Mouse (Mus musculus): ENCODE results near the gene Tnfrsf1b. TPM values are rescaled to one million over a fixed set of nuclear protein-coding genes. Genes with fewer than 3 reads are reported as not detected.

Gene Tnfrsf1b
- polyA plus RNA-seq, 1 experiment from 2014 or later: 10.3 TPM

GRCm38 (mm10) chr4:145231732-145232131 lies 14.9 kb downstream of the Tnfrsf1b start:
- Histone ChIP-seq H3K4me1 (ENCODE audit: control insufficient read depth, low read depth, low read length) (peaks cover 6% of the 10 kb centered on the region), H3K4me2 (ENCODE audit: low read depth, low read length) (no peak overlapping the region), H3K9me3 (replicated peaks; ENCODE audit: control insufficient read depth, low read length) (no peaks in the 10 kb centered on the region), H3K27ac (ENCODE audit: low read length) (no peak overlapping the region), H3K27me3 (ENCODE audit: control insufficient read depth, insufficient read depth, low read depth, low read length) (no peaks in the 10 kb centered on the region), H3K4me3 (ENCODE audit: low read depth, low read length) (no peak overlapping the region), H3K9ac (ENCODE audit: low read depth, low read length) (no peak overlapping the region), H3K36me3 (ENCODE audit: control insufficient read depth, insufficient read depth) (no peaks in the 10 kb centered on the region)
- WGBS (ENCODE audit: insufficient replicate concordance): 68% methylated on average over 5 of the region's 5 CpGs
- ATAC-seq (ENCODE audit: low read depth): no peak

DNA sequence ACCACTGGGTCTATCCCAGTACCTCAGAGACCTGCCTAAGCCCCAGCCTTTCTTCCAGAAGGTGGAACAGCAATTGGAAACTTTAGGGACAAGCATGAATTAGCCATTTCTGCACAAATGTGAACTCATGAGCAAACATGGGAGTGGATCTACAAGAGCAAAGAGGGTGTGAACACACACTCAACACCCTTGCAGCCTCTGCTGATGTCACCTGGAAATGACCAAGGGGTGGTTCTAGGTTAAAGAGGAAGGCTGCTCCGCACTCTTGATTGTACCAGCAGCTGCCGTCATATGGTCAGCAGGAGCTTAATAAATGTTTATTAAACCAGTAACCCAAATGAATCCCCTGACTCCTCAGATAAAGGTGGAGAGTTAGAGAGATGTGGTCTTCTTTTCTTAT lies 16.0 kb downstream of the Tnfrsf1b start:
- Histone ChIP-seq H3K36me3 (ENCODE audit: control insufficient read depth, insufficient read depth) (no peaks in the 10 kb centered on the region), H3K4me2 (ENCODE audit: low read depth, low read length) (no peak overlapping the region), H3K4me3 (ENCODE audit: low read depth, low read length) (no peak overlapping the region), H3K4me1 (ENCODE audit: control insufficient read depth, low read depth, low read length) (peaks cover 6% of the 10 kb centered on the region), H3K27ac (ENCODE audit: low read length) (no peak overlapping the region), H3K9me3 (replicated peaks; ENCODE audit: control insufficient read depth, low read length) (no peaks in the 10 kb centered on the region), H3K27me3 (ENCODE audit: control insufficient read depth, insufficient read depth, low read depth, low read length) (no peaks in the 10 kb centered on the region), H3K9ac (ENCODE audit: low read depth, low read length) (no peak overlapping the region)
- ATAC-seq (ENCODE audit: low read depth): no peak
- WGBS (ENCODE audit: insufficient replicate concordance): 84% methylated on average over 2 of the region's 2 CpGs

DNA sequence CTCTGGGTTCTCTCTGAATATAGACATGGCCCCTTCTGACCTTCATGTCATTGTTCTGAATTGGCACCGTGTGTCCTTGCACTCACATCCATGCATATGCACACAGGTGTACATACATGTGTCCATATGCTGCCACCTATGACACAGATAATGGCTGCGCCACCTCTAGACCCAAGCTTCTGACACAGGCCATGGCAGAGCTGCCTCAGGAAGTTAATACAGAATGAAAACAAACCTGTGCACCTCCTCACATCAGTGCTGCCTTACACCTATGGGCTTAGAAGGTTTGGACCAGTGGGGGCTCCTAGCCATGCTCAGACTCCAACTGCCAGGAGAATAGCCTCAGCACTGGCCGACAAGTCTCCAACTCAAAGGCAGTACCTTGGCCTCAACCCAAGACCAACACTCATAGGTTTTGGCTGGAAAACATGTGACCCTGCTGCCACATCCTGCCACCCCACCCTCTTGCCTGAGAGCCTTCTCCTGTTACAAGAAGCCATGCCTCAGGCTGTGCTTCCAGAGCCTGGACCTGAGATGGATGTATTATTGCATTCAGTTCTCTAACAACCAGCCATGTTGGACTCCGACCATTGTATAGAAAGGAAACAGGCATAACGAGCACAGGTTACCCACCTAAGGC lies 17.0 kb downstream of the Tnfrsf1b start:
- Histone ChIP-seq H3K9ac (ENCODE audit: low read depth, low read length) (no peak overlapping the region), H3K4me3 (ENCODE audit: low read depth, low read length) (no peak overlapping the region), H3K4me2 (ENCODE audit: low read depth, low read length) (no peak overlapping the region), H3K4me1 (ENCODE audit: control insufficient read depth, low read depth, low read length) (peaks cover 6% of the 10 kb centered on the region), H3K36me3 (ENCODE audit: control insufficient read depth, insufficient read depth) (no peaks in the 10 kb centered on the region), H3K27ac (ENCODE audit: low read length) (no peak overlapping the region), H3K9me3 (replicated peaks; ENCODE audit: control insufficient read depth, low read length) (no peaks in the 10 kb centered on the region), H3K27me3 (ENCODE audit: control insufficient read depth, insufficient read depth, low read depth, low read length) (no peaks in the 10 kb centered on the region)
- 61% methylated on average over 5 of the region's 5 CpGs for WGBS (ENCODE audit: insufficient replicate concordance)
- no peak for ATAC-seq (ENCODE audit: low read depth)

DNA sequence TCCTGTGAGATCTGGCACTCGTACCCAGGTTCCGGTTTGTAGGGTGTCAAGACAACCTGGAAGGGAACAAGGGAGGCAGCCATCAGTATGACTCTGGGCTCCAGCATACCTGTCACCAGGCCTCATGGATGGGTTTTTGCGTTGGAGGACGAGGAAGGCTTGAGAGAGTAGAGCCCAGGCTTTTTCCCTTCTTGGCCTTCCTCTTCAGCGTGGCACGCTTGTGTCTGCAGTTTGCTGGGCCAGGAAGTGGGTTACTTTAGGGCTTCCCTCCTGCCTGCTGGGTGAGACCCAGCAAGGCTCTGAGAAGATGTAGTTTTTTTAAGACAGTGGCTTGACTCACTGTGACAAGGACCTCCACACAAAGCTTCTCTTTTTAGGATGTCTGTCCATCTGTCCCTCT lies 17.6 kb downstream of the Tnfrsf1b start:
- H3K27me3 ChIP-seq (ENCODE audit: control insufficient read depth, insufficient read depth, low read depth, low read length): no peaks in the 10 kb centered on the region
- no peak for ATAC-seq (ENCODE audit: low read depth)
- H3K27ac ChIP-seq (ENCODE audit: low read length): no peak overlapping the region
- H3K4me1 ChIP-seq (ENCODE audit: control insufficient read depth, low read depth, low read length): peaks cover 6% of the 10 kb centered on the region
- H3K9ac ChIP-seq (ENCODE audit: low read depth, low read length): no peak overlapping the region
- no peaks in the 10 kb centered on the region for H3K9me3 ChIP-seq (replicated peaks; ENCODE audit: control insufficient read depth, low read length)
- no peak overlapping the region for H3K4me2 ChIP-seq (ENCODE audit: low read depth, low read length)
- H3K36me3 ChIP-seq (ENCODE audit: control insufficient read depth, insufficient read depth): no peaks in the 10 kb centered on the region
- 49% methylated on average over 6 of the region's 6 CpGs for WGBS (ENCODE audit: insufficient replicate concordance)
- H3K4me3 ChIP-seq (ENCODE audit: low read depth, low read length): no peak overlapping the region

GRCm38 (mm10) chr4:145224613-145225012 lies 22.1 kb downstream of the Tnfrsf1b start:
- no peaks in the 10 kb centered on the region for H3K27me3 ChIP-seq (ENCODE audit: control insufficient read depth, insufficient read depth, low read depth, low read length)
- no peak overlapping the region for H3K9ac ChIP-seq (ENCODE audit: low read depth, low read length)
- no peak overlapping the region for H3K4me3 ChIP-seq (ENCODE audit: low read depth, low read length)
- 83% methylated on average over 4 of the region's 4 CpGs for WGBS (ENCODE audit: insufficient replicate concordance)
- no peaks in the 10 kb centered on the region for H3K9me3 ChIP-seq (replicated peaks; ENCODE audit: control insufficient read depth, low read length)
- no peak overlapping the region for H3K27ac ChIP-seq (ENCODE audit: low read length)
- no peak overlapping the region for H3K4me2 ChIP-seq (ENCODE audit: low read depth, low read length)
- no peak for ATAC-seq (ENCODE audit: low read depth)
- H3K4me1 ChIP-seq (ENCODE audit: control insufficient read depth, low read depth, low read length): peaks cover 23% of the 10 kb centered on the region
- no peaks in the 10 kb centered on the region for H3K36me3 ChIP-seq (ENCODE audit: control insufficient read depth, insufficient read depth)

DNA sequence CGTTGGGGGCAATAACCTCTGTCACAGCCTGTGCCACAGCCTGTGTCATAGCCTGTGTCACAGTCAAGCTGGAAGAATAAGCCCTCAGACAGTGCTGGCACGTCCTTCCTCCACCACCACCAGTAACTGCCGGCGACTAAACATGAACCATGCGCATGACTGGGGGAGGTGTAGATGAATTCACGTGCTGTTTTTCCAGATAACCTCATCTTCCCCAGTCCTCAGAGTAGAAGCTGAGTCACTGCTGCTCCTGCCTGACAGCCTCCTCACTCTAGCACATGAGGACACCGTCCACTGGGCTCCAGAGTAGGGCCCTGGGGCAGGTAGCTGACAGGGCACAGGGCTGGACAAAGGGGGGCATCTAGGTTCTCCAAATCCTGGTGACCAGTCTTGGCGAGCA lies 24.6 kb downstream of the Tnfrsf1b start:
- H3K9me3 ChIP-seq (replicated peaks; ENCODE audit: control insufficient read depth, low read length): no peaks in the 10 kb centered on the region
- no peak overlapping the region for H3K4me3 ChIP-seq (ENCODE audit: low read depth, low read length)
- no peaks in the 10 kb centered on the region for H3K27me3 ChIP-seq (ENCODE audit: control insufficient read depth, insufficient read depth, low read depth, low read length)
- H3K36me3 ChIP-seq (ENCODE audit: control insufficient read depth, insufficient read depth): no peaks in the 10 kb centered on the region
- WGBS (ENCODE audit: insufficient replicate concordance): 22% methylated on average over 8 of the region's 8 CpGs
- ATAC-seq (ENCODE audit: low read depth): peak; percentile 85
- peaks cover 26% of the 10 kb centered on the region for H3K4me1 ChIP-seq (ENCODE audit: control insufficient read depth, low read depth, low read length)
- H3K9ac ChIP-seq (ENCODE audit: low read depth, low read length): 0 out of 2 replicates have a peak overlapping the region, but pooled peaks have one; percentile 32
- no peak overlapping the region for H3K4me2 ChIP-seq (ENCODE audit: low read depth, low read length)
- H3K27ac ChIP-seq (ENCODE audit: low read length): peak overlapping the region; percentile 54; the same call in 1 of the 2 replicates

- peak overlapping the region; percentile 34; the same call in 1 of the 2 replicates for H3K27ac ChIP-seq (ENCODE audit: low read length)
- ATAC-seq (ENCODE audit: low read depth): no peak
These were observed 25.3 kb downstream of the Tnfrsf1b start for GRCm38 (mm10) chr4:145221379-145221778.

DNA sequence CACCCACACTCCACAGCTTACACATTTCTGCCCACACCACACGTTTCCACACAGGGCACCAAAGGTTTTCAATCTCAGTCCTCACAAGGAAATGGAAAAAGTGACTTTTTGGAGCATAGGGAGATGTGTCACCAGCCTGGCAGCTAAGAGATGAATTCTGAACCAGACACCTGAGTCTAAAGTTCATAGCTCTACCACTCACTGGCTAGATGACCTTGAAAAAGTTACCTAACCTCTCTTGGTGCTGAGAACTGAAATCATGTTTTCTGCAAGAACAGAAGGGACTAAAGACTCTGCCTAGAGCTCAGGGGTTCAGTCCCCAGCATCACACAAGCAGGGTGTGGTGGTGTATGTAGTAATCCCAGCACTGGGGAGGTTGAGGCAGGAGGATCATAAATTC lies 26.7 kb downstream of the Tnfrsf1b start:
- Histone ChIP-seq H3K4me2 (ENCODE audit: low read depth, low read length) (no peak overlapping the region), H3K36me3 (ENCODE audit: control insufficient read depth, insufficient read depth) (no peaks in the 10 kb centered on the region), H3K9ac (ENCODE audit: low read depth, low read length) (no peak overlapping the region), H3K27ac (ENCODE audit: low read length) (peak overlapping the region; percentile 73), H3K9me3 (replicated peaks; ENCODE audit: control insufficient read depth, low read length) (no peaks in the 10 kb centered on the region), H3K27me3 (ENCODE audit: control insufficient read depth, insufficient read depth, low read depth, low read length) (no peaks in the 10 kb centered on the region), H3K4me1 (ENCODE audit: control insufficient read depth, low read depth, low read length) (peaks cover 26% of the 10 kb centered on the region), H3K4me3 (ENCODE audit: low read depth, low read length) (no peak overlapping the region)
- no peak for ATAC-seq (ENCODE audit: low read depth)
- WGBS (ENCODE audit: insufficient replicate concordance): 59% methylated on average over 1 of the region's 1 CpGs

More at GRCm38 (mm10) chr4:145221379-145221778, 25.3 kb downstream of the Tnfrsf1b start:
- Histone ChIP-seq H3K9me3 (replicated peaks; ENCODE audit: control insufficient read depth, low read length) (no peaks in the 10 kb centered on the region), H3K4me2 (ENCODE audit: low read depth, low read length) (no peak overlapping the region), H3K4me3 (ENCODE audit: low read depth, low read length) (no peak overlapping the region), H3K27me3 (ENCODE audit: control insufficient read depth, insufficient read depth, low read depth, low read length) (no peaks in the 10 kb centered on the region), H3K36me3 (ENCODE audit: control insufficient read depth, insufficient read depth) (no peaks in the 10 kb centered on the region), H3K9ac (ENCODE audit: low read depth, low read length) (0 out of 2 replicates have a peak overlapping the region, but pooled peaks have one; percentile 4), H3K4me1 (ENCODE audit: control insufficient read depth, low read depth, low read length) (peaks cover 26% of the 10 kb centered on the region)
- 55% methylated on average over 2 of the region's 2 CpGs for WGBS (ENCODE audit: insufficient replicate concordance)

DNA sequence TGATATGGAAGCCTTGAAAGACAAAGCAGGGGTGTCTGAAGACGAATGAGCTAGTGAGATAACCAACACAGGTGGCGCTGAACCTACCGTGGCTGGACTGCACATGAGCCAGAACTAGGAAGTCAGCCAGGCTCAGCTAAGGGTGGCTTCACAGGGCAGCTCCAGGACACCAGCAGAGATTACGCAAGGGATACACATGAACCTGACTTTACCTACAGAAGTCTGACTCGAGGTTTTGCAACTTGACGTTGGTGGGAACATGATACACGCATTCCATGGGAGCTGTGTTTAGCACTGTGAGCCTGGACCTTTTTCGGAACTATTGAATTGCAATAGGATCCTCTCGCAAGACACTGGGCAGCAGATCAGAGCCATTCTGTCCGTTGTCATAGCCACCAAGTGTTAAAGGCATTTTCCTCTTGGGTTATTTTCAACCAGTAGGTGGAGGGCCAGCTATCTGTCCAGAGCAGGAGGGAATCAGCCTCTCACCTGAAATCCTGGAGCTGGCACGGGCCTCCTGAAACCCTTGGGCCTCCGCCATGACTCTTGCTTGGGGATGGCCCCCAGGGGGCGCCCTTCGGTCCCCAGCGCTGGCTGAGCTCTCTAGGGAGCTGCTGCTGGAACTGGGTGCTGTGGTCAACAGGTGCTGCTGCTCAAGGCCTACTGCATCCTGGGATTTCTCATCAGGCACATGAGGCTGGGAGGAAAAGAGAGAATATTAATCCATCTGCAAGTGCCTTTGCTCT lies 27.3 kb downstream of the Tnfrsf1b start:
- peak; percentile 67 for ATAC-seq (ENCODE audit: low read depth)
- H3K9ac ChIP-seq (ENCODE audit: low read depth, low read length): no peak overlapping the region
- no peaks in the 10 kb centered on the region; the same call in 1 of the 2 replicates for H3K36me3 ChIP-seq (ENCODE audit: control insufficient read depth, insufficient read depth)
- H3K4me1 ChIP-seq (ENCODE audit: control insufficient read depth, low read depth, low read length): peaks cover 26% of the 10 kb centered on the region
- peak overlapping the region; percentile 73 for H3K27ac ChIP-seq (ENCODE audit: low read length)
- no peak overlapping the region for H3K4me3 ChIP-seq (ENCODE audit: low read depth, low read length)
- H3K4me2 ChIP-seq (ENCODE audit: low read depth, low read length): no peak overlapping the region
- H3K9me3 ChIP-seq (replicated peaks; ENCODE audit: control insufficient read depth, low read length): no peaks in the 10 kb centered on the region
- no peaks in the 10 kb centered on the region for H3K27me3 ChIP-seq (ENCODE audit: control insufficient read depth, insufficient read depth, low read depth, low read length)
- 45% methylated on average over 15 of the region's 15 CpGs for WGBS (ENCODE audit: insufficient replicate concordance)
